Mouse (Mus musculus): ENCODE results near the gene Cpe. TPM values are rescaled to one million over a fixed set of nuclear protein-coding genes. Genes with fewer than 3 reads are reported as not detected.

Gene Cpe
- polyA plus RNA-seq, 1 experiment from 2014 or later: 173 TPM

GRCm38 (mm10) chr8:64632169-64632568 lies 60.7 kb downstream of the Cpe start:
- no peak overlapping the region for H3K27ac ChIP-seq (ENCODE audit: low read depth, low read length)
- no peaks in the 10 kb centered on the region for H3K36me3 ChIP-seq (ENCODE audit: control insufficient read depth, insufficient read depth)
- 86% methylated on average over 4 of the region's 4 CpGs for WGBS
- no peak overlapping the region for H3K4me3 ChIP-seq (ENCODE audit: low read depth, low read length)
- no peak overlapping the region for H3K9ac ChIP-seq (ENCODE audit: low read depth, low read length)
- no peaks in the 10 kb centered on the region for H3K27me3 ChIP-seq (replicated peaks; ENCODE audit: control insufficient read depth, insufficient read depth, low read length)
- ATAC-seq: no peak
- H3K4me2 ChIP-seq (replicated peaks; ENCODE audit: low read depth): no peak overlapping the region
- no peaks in the 10 kb centered on the region for H3K4me1 ChIP-seq (replicated peaks; ENCODE audit: control insufficient read depth, insufficient read depth, low read length)
- no peak for TF ChIP-seq CTCF (IDR thresholded peaks at IDR 0.05; ENCODE audit: low read depth)
- no peaks in the 10 kb centered on the region for H3K9me3 ChIP-seq (ENCODE audit: control insufficient read depth)

GRCm38 (mm10) chr8:64631761-64632160 lies 61.1 kb downstream of the Cpe start:
- TF ChIP-seq CTCF (IDR thresholded peaks at IDR 0.05; ENCODE audit: low read depth): no peak

GRCm38 (mm10) chr8:64629034-64629760 lies 63.7 kb downstream of the Cpe start:
- Histone ChIP-seq H3K36me3 (ENCODE audit: control insufficient read depth, insufficient read depth) (no peaks in the 10 kb centered on the region), H3K4me1 (replicated peaks; ENCODE audit: control insufficient read depth, insufficient read depth, low read length) (no peaks in the 10 kb centered on the region), H3K4me2 (replicated peaks; ENCODE audit: low read depth) (no peak overlapping the region), H3K4me3 (ENCODE audit: low read depth, low read length) (no peak overlapping the region), H3K27me3 (replicated peaks; ENCODE audit: control insufficient read depth, insufficient read depth, low read length) (no peaks in the 10 kb centered on the region), H3K9me3 (ENCODE audit: control insufficient read depth) (no peaks in the 10 kb centered on the region), H3K27ac (ENCODE audit: low read depth, low read length) (no peak overlapping the region), H3K9ac (ENCODE audit: low read depth, low read length) (no peak overlapping the region)
- 86% methylated on average over 6 of the region's 6 CpGs for WGBS
- TF ChIP-seq CTCF (IDR thresholded peaks at IDR 0.05; ENCODE audit: low read depth): no peak
- no peak for ATAC-seq

More at GRCm38 (mm10) chr8:64631761-64632160, 61.1 kb downstream of the Cpe start:
- Histone ChIP-seq H3K4me1 (replicated peaks; ENCODE audit: control insufficient read depth, insufficient read depth, low read length) (no peaks in the 10 kb centered on the region), H3K4me2 (replicated peaks; ENCODE audit: low read depth) (no peak overlapping the region), H3K27me3 (replicated peaks; ENCODE audit: control insufficient read depth, insufficient read depth, low read length) (no peaks in the 10 kb centered on the region), H3K9ac (ENCODE audit: low read depth, low read length) (no peak overlapping the region), H3K36me3 (ENCODE audit: control insufficient read depth, insufficient read depth) (no peaks in the 10 kb centered on the region), H3K4me3 (ENCODE audit: low read depth, low read length) (no peak overlapping the region), H3K9me3 (ENCODE audit: control insufficient read depth) (no peaks in the 10 kb centered on the region), H3K27ac (ENCODE audit: low read depth, low read length) (no peak overlapping the region)
- ATAC-seq: no peak
- WGBS: 58% methylated on average over 2 of the region's 2 CpGs

- ATAC-seq: no peak
- H3K27ac ChIP-seq (ENCODE audit: low read depth, low read length): no peak overlapping the region
- no peak for TF ChIP-seq CTCF (IDR thresholded peaks at IDR 0.05; ENCODE audit: low read depth)
- H3K27me3 ChIP-seq (replicated peaks; ENCODE audit: control insufficient read depth, insufficient read depth, low read length): no peaks in the 10 kb centered on the region
- H3K4me3 ChIP-seq (ENCODE audit: low read depth, low read length): no peak overlapping the region
- no peak overlapping the region for H3K4me2 ChIP-seq (replicated peaks; ENCODE audit: low read depth)
- H3K4me1 ChIP-seq (replicated peaks; ENCODE audit: control insufficient read depth, insufficient read depth, low read length): no peaks in the 10 kb centered on the region
- WGBS: 83% methylated on average over 6 of the region's 6 CpGs
- H3K9me3 ChIP-seq (ENCODE audit: control insufficient read depth): no peaks in the 10 kb centered on the region
- H3K9ac ChIP-seq (ENCODE audit: low read depth, low read length): no peak overlapping the region
- H3K36me3 ChIP-seq (ENCODE audit: control insufficient read depth, insufficient read depth): no peaks in the 10 kb centered on the region
Measured at GRCm38 (mm10) chr8:64628039-64628438, 64.8 kb downstream of the Cpe start.

GRCm38 (mm10) chr8:64624603-64625037 lies 68.2 kb downstream of the Cpe start:
- H3K4me3 ChIP-seq (ENCODE audit: low read depth, low read length): no peak overlapping the region
- no peak for ATAC-seq
- H3K4me2 ChIP-seq (replicated peaks; ENCODE audit: low read depth): no peak overlapping the region
- H3K9ac ChIP-seq (ENCODE audit: low read depth, low read length): no peak overlapping the region
- H3K9me3 ChIP-seq (ENCODE audit: control insufficient read depth): no peaks in the 10 kb centered on the region
- no peaks in the 10 kb centered on the region for H3K4me1 ChIP-seq (replicated peaks; ENCODE audit: control insufficient read depth, insufficient read depth, low read length)
- H3K27ac ChIP-seq (ENCODE audit: low read depth, low read length): no peak overlapping the region
- no peaks in the 10 kb centered on the region for H3K36me3 ChIP-seq (ENCODE audit: control insufficient read depth, insufficient read depth)
- WGBS: 73% methylated on average over 10 of the region's 10 CpGs
- H3K27me3 ChIP-seq (replicated peaks; ENCODE audit: control insufficient read depth, insufficient read depth, low read length): no peaks in the 10 kb centered on the region
- TF ChIP-seq CTCF (IDR thresholded peaks at IDR 0.05; ENCODE audit: low read depth): no peak

- H3K27ac ChIP-seq (ENCODE audit: low read depth, low read length): no peak overlapping the region
- H3K36me3 ChIP-seq (ENCODE audit: control insufficient read depth, insufficient read depth): no peaks in the 10 kb centered on the region
- H3K9ac ChIP-seq (ENCODE audit: low read depth, low read length): no peak overlapping the region
- ATAC-seq: no peak
- WGBS: 35% methylated on average over 7 of the region's 7 CpGs
- TF ChIP-seq CTCF (IDR thresholded peaks at IDR 0.05; ENCODE audit: low read depth): no peak
- no peaks in the 10 kb centered on the region for H3K9me3 ChIP-seq (ENCODE audit: control insufficient read depth)
- no peaks in the 10 kb centered on the region for H3K4me1 ChIP-seq (replicated peaks; ENCODE audit: control insufficient read depth, insufficient read depth, low read length)
- no peak overlapping the region for H3K4me2 ChIP-seq (replicated peaks; ENCODE audit: low read depth)
- no peak overlapping the region for H3K4me3 ChIP-seq (ENCODE audit: low read depth, low read length)
- no peaks in the 10 kb centered on the region for H3K27me3 ChIP-seq (replicated peaks; ENCODE audit: control insufficient read depth, insufficient read depth, low read length)
Measured at GRCm38 (mm10) chr8:64620365-64621150, 72.3 kb downstream of the Cpe start.
